ENCODE assay signal across 20 mouse cellular contexts in the genomic region with DNA sequence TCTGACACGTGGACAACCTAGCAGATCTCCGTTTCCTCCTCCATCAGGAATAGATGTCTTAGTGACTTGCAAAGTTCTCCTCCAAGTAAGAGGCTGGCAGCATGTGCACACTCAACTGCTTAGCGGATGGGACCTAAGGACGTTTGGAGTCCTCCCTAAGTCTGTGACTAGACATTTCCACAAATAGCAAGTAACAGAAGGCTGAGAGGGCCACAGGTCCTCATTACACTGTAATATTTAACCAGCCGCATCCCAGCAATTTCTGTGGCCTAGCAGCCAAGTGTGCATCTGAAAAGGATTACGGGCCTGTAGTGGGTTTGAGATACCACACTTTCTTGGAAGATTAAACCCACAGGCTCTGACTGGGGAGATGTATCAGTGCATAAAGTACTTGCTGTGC. TPM values are rescaled to one million over a fixed set of nuclear protein-coding genes. Genes with fewer than 3 reads are reported as not detected.
DNase-seq lines count a peak whose midpoint lies in the region; ATAC-seq and TF ChIP-seq lines count a peak whose summit lies in the region.
"Had no signal": no experiment of that assay in that cellular context is flagged by ENCODE, and none has a peak within 500 bp of the region (broad histone marks: within the 10 kb centered on the region; RNA-seq: fewer than 3 reads in every experiment).

No protein-coding gene starts in this region.

- H3K27ac ChIP-seq in kidney, embryonic 15.5 days = no peak overlapping the region
- no peak overlapping the region for H3K27ac ChIP-seq in kidney, adult 2 months (ENCODE audit: insufficient read depth, low read depth, low read length)
- H3K27ac ChIP-seq in kidney, embryonic 14.5 days (ENCODE audit: low read depth, low read length) = peak overlapping the region; percentile 5; the same call in 1 of the 2 replicates
- no peak overlapping the region for H3K27ac ChIP-seq in embryonic facial prominence, embryonic 10.5 days (replicated peaks)
- H3K27ac ChIP-seq: forebrain, embryonic 15.5 days; heart, adult 2 months; heart, embryonic 15.5 days; hindbrain, embryonic 13.5 days; hindbrain, postnatal 0 days had no signal

- H3K9me3 ChIP-seq in kidney, embryonic 15.5 days (replicated peaks) = no peaks in the 10 kb centered on the region
- H3K9me3 ChIP-seq in kidney, embryonic 14.5 days (ENCODE audit: control insufficient read depth, low read length) = no peaks in the 10 kb centered on the region
- H3K9me3 ChIP-seq in embryonic facial prominence, embryonic 10.5 days = no peaks in the 10 kb centered on the region
- H3K9me3 ChIP-seq: forebrain, embryonic 15.5 days; heart, embryonic 15.5 days; hindbrain, embryonic 13.5 days had no signal

- H3K4me1 ChIP-seq in kidney, embryonic 15.5 days = peaks cover 20% of the 10 kb centered on the region
- peaks cover 11% of the 10 kb centered on the region; the same call in 1 of the 2 replicates for H3K4me1 ChIP-seq in kidney, adult 2 months (ENCODE audit: control insufficient read depth, insufficient read depth, low read length)
- H3K4me1 ChIP-seq in kidney, embryonic 14.5 days (ENCODE audit: control insufficient read depth, insufficient read depth, low read length) = peaks cover 16% of the 10 kb centered on the region
- peaks cover 35% of the 10 kb centered on the region for H3K4me1 ChIP-seq in embryonic facial prominence, embryonic 10.5 days
- H3K4me1 ChIP-seq: forebrain, embryonic 15.5 days; heart, embryonic 15.5 days had no signal

- no peak for ATAC-seq in kidney, embryonic 15.5 days (replicated peaks; ENCODE audit: low FRiP score)
- ATAC-seq in kidney, embryonic 14.5 days (ENCODE audit: low FRiP score, low TSS enrichment) = no peak
- ATAC-seq: activated CD4-positive, CD25-positive, alpha-beta regulatory T cell, adult 4 months; forebrain, embryonic 15.5 days; hindbrain, postnatal 0 days had no signal

- TF ChIP-seq CTCF in kidney, adult 2 months (conservative IDR thresholded peaks at IDR 0.05; ENCODE audit: insufficient read depth, insufficient read length, low read depth, low read length) = no peak

- WGBS in kidney, embryonic 15.5 days = 71% methylated on average over 6 of the region's 6 CpGs
- WGBS in kidney, adult 2 months = 52% methylated on average over 6 of the region's 6 CpGs
- 62% methylated on average over 6 of the region's 6 CpGs for WGBS in kidney, embryonic 14.5 days
- WGBS in embryonic facial prominence, embryonic 10.5 days = 87% methylated on average over 6 of the region's 6 CpGs

- H3K27me3 ChIP-seq in kidney, embryonic 15.5 days = peaks cover 35% of the 10 kb centered on the region
- no peaks in the 10 kb centered on the region for H3K27me3 ChIP-seq in kidney, adult 2 months (replicated peaks; ENCODE audit: control insufficient read depth, insufficient read depth, low read length)
- peaks cover 13% of the 10 kb centered on the region for H3K27me3 ChIP-seq in kidney, embryonic 14.5 days (ENCODE audit: control insufficient read depth, insufficient read depth, low read length)
- peaks cover 19% of the 10 kb centered on the region; the same call in 1 of the 2 replicates for H3K27me3 ChIP-seq in embryonic facial prominence, embryonic 10.5 days (replicated peaks; ENCODE audit: low read depth, poor library complexity, severe bottlenecking)
- H3K27me3 ChIP-seq: forebrain, embryonic 15.5 days; heart, embryonic 15.5 days; hindbrain, embryonic 13.5 days had no signal

- no peak overlapping the region for H3K4me2 ChIP-seq in kidney, embryonic 15.5 days
- no peak overlapping the region for H3K4me2 ChIP-seq in kidney, embryonic 14.5 days (replicated peaks; ENCODE audit: low read depth, low read length)
- H3K4me2 ChIP-seq: forebrain, embryonic 15.5 days; heart, embryonic 11.5 days; heart, embryonic 15.5 days; hindbrain, embryonic 13.5 days had no signal

- DNase-seq in kidney, adult 18-20 months = peak; percentile 34
- peak; percentile 68 for DNase-seq in kidney, adult 2 months
- DNase-seq in kidney, postnatal 36 days = peak; percentile 42 to 52
- no peak for DNase-seq in urinary bladder, postnatal 10 days (ENCODE audit: low spot score)
- DNase-seq in embryonic facial prominence, embryonic 10.5 days (ENCODE audit: low spot score) = no peak
- DNase-seq: adrenal gland, adult 2 months; adrenal gland, postnatal 36 days; cerebellum, adult 11 months; gastrocnemius, postnatal 10 days; heart, adult 2 months; heart, postnatal 14 days had no signal

- H3K9ac ChIP-seq in kidney, embryonic 15.5 days = no peak overlapping the region
- no peak overlapping the region for H3K9ac ChIP-seq in kidney, embryonic 14.5 days (ENCODE audit: low read depth, low read length)
- H3K9ac ChIP-seq: forebrain, embryonic 15.5 days; heart, embryonic 15.5 days; hindbrain, embryonic 13.5 days had no signal

- no peak for TF ChIP-seq POLR2A in kidney, adult 2 months (IDR thresholded peaks at IDR 0.05; ENCODE audit: low read depth, low read length)

- no peaks in the 10 kb centered on the region for H3K36me3 ChIP-seq in kidney, embryonic 15.5 days
- no peaks in the 10 kb centered on the region for H3K36me3 ChIP-seq in kidney, adult 2 months (ENCODE audit: control insufficient read depth, insufficient read depth, low read length)
- no peaks in the 10 kb centered on the region for H3K36me3 ChIP-seq in kidney, embryonic 14.5 days (ENCODE audit: control insufficient read depth, insufficient read depth, low read length)
- no peaks in the 10 kb centered on the region for H3K36me3 ChIP-seq in embryonic facial prominence, embryonic 10.5 days (replicated peaks)
- H3K36me3 ChIP-seq: forebrain, embryonic 15.5 days; heart, embryonic 15.5 days; hindbrain, embryonic 13.5 days had no signal

- no peak overlapping the region for H3K4me3 ChIP-seq in kidney, embryonic 15.5 days (replicated peaks)
- H3K4me3 ChIP-seq in kidney, adult 2 months (ENCODE audit: insufficient read depth, low read depth, low read length) = no peak overlapping the region
- no peak overlapping the region for H3K4me3 ChIP-seq in kidney, embryonic 14.5 days (ENCODE audit: low read length)
- no peak overlapping the region for H3K4me3 ChIP-seq in embryonic facial prominence, embryonic 10.5 days
- H3K4me3 ChIP-seq: erythroblast, embryonic 14.5 days; forebrain, embryonic 15.5 days; heart, adult 2 months; heart, embryonic 15.5 days; hindbrain, embryonic 13.5 days had no signal

RNA-seq across cellular contexts. Expression of a gene that starts 30.4 kb away (rescaled TPM):
- polyA plus RNA-seq in kidney, embryonic 15.5 days (2015; fragmentation: Nextera tagmentation; extraction: Ambion mirVana) = 0.27 and 0.62 TPM in 2 replicates
- 0.84 TPM in 2 replicates for polyA plus RNA-seq in kidney, adult 2 months (2012; rRNA removed)
- polyA plus RNA-seq in kidney, embryonic 14.5 days (2014; fragmentation: Nextera tagmentation; extraction: Ambion mirVana) = 0.29 and 0.47 TPM in 2 replicates
- polyA plus RNA-seq in embryonic facial prominence, embryonic 10.5 days (2016; fragmentation: Nextera tagmentation; extraction: Ambion mirVana) = 0.92 and 1.1 TPM in 2 replicates
- polyA plus RNA-seq: erythroblast, embryonic 14.5 days had no signal

Comparison
In these comparisons a context has a peak if more than half of its experiments do, and no peak if none do; other contexts are left out.
1. DNase-seq: peak in kidney, adult 18-20 months (single experiment), kidney, adult 2 months (single experiment) and kidney, postnatal 36 days (2 of 2); none in urinary bladder, postnatal 10 days (single experiment) and embryonic facial prominence, embryonic 10.5 days (single experiment).